In the genomic region with DNA sequence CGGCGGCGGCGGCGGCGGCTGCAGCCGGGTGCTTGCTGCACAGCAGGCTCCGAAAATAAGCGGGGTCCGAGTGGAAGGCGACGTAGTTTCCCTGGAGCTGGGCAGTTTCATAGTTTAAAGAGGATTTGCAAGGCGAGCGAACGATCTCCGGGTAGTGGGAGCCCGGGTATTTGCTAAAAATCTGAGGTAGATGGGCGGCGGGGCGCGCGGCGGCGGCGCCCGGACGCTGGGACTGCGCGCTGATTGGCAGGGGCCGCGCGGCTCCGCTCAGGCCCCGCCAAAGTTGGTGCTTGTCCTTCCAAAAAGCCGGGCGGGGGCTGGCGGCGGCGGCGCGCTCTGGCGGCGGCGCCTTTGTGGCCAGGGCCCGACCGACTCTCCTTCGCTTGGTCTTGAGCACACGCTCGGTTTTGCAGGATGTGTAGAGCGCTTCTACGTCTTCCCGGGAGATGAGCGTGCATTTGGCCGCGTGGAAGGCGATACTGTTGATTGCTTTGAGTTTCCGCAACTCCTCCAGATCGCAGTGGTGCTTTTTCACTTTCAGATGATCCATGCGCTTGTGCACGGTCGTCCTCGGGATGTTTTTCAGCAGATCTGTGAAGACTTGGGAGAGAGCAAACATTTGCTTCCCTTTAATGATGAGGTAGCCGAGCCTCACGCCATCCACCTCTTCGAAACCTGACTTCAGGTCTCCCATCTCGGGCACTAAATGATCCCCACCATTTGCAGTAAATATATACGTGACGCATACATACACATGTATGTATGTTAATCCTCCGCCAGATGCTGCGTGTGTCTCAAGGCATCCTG, we compare ENCODE assay signal across 9 mouse cellular contexts. TPM values are rescaled to one million over a fixed set of nuclear protein-coding genes. Genes with fewer than 3 reads are reported as not detected.
DNase-seq lines count a peak whose midpoint lies in the region; ATAC-seq and TF ChIP-seq lines count a peak whose summit lies in the region.
"Had no signal": no experiment of that assay in that cellular context is flagged by ENCODE, and none has a peak within 500 bp of the region (broad histone marks: within the 10 kb centered on the region; RNA-seq: fewer than 3 reads in every experiment).

No protein-coding gene starts in this region.

- no peaks in the 10 kb centered on the region for H3K9me3 ChIP-seq in forebrain, postnatal 0 days (ENCODE audit: low read length)
- H3K9me3 ChIP-seq in hindbrain, embryonic 13.5 days, result no peaks in the 10 kb centered on the region

- no peaks in the 10 kb centered on the region for H3K36me3 ChIP-seq in forebrain, postnatal 0 days (ENCODE audit: insufficient read depth)
- no peaks in the 10 kb centered on the region for H3K36me3 ChIP-seq in hindbrain, embryonic 13.5 days

- TF ChIP-seq CTCF in forebrain, postnatal 0 days (IDR thresholded peaks at IDR 0.05; ENCODE audit: low read depth), result no peak

- H3K4me1 ChIP-seq in forebrain, postnatal 0 days (ENCODE audit: insufficient read depth), result peaks cover 10% of the 10 kb centered on the region
- H3K4me1 ChIP-seq in hindbrain, embryonic 13.5 days (replicated peaks), result peaks cover 41% of the 10 kb centered on the region

- H3K27ac ChIP-seq in forebrain, postnatal 0 days (ENCODE audit: low read depth, low read length), result peak overlapping the region; percentile 96
- peak overlapping the region; percentile 100 for H3K27ac ChIP-seq in hindbrain, embryonic 13.5 days

- peak overlapping the region; percentile 83 for H3K4me2 ChIP-seq in forebrain, postnatal 0 days (ENCODE audit: low read depth)
- H3K4me2 ChIP-seq in hindbrain, embryonic 13.5 days, result peak overlapping the region; percentile 91

- under 1% methylated on average over 70 of the region's 70 CpGs for WGBS in forebrain, postnatal 0 days
- WGBS in hindbrain, embryonic 13.5 days, result under 1% methylated on average over 70 of the region's 70 CpGs

- H3K9ac ChIP-seq in forebrain, postnatal 0 days, result peak overlapping the region; percentile 97
- H3K9ac ChIP-seq in hindbrain, embryonic 13.5 days, result peak overlapping the region; percentile 100

- no peaks in the 10 kb centered on the region for H3K27me3 ChIP-seq in forebrain, postnatal 0 days (ENCODE audit: insufficient read depth, low read length)
- H3K27me3 ChIP-seq in hindbrain, embryonic 13.5 days, result no peaks in the 10 kb centered on the region

- ATAC-seq in forebrain, postnatal 0 days, result peak; percentile 83
- peak; percentile 53 for ATAC-seq in hindbrain, embryonic 13.5 days (ENCODE audit: low FRiP score)

- peak; percentile 72 for DNase-seq in MN1 (ENCODE audit: low spot score)
- peak; percentile 75 for DNase-seq in cerebellum, adult 8-10 months
- peak; percentile 85 for DNase-seq in forebrain, postnatal 0 days
- peak; percentile 48 for DNase-seq in left cerebral cortex, adult 11 months (ENCODE audit: low spot score)
- DNase-seq in lung, postnatal 36 days, result peak; percentile 80
- peak; percentile 77 to 81 for DNase-seq in right cerebral cortex, postnatal 10 days (ENCODE audit: low spot score in 2 of 2)
- DNase-seq in natural killer cell, adult 2 months (ENCODE audit: low spot score in 2 of 2), result no peak

- peak overlapping the region; percentile 77 for H3K4me3 ChIP-seq in forebrain, postnatal 0 days (ENCODE audit: low read depth, low read length)
- H3K4me3 ChIP-seq in hindbrain, embryonic 13.5 days, result peak overlapping the region; percentile 90

RNA-seq across cellular contexts. Expression of a gene that starts 1.0 kb away (rescaled TPM):
- total RNA-seq in forebrain, postnatal 0 days (2014; rRNA removed), result 11.4 and 12.6 TPM in 2 replicates
- 4.3 and 4.9 TPM in 2 replicates for polyA plus RNA-seq in forebrain, postnatal 0 days (2015; fragmentation: Nextera tagmentation; extraction: Ambion mirVana)
- polyA plus RNA-seq in hindbrain, embryonic 13.5 days (2015; fragmentation: Nextera tagmentation; extraction: Ambion mirVana), result 11.5 and 12.7 TPM in 2 replicates

RNA-seq across cellular contexts. Expression of a gene that starts 7.2 kb away (rescaled TPM):
- 27.3 and 31.3 TPM in 2 replicates for total RNA-seq in forebrain, postnatal 0 days (2014; rRNA removed)
- 15.9 and 27.4 TPM in 2 replicates for polyA plus RNA-seq in forebrain, postnatal 0 days (2015; fragmentation: Nextera tagmentation; extraction: Ambion mirVana)
- 60.3 and 61.4 TPM in 2 replicates for polyA plus RNA-seq in hindbrain, embryonic 13.5 days (2015; fragmentation: Nextera tagmentation; extraction: Ambion mirVana)

RNA-seq across cellular contexts. Expression of a gene that starts 10.3 kb away (rescaled TPM):
- total RNA-seq in forebrain, postnatal 0 days (2014; rRNA removed), result 2.6 and 3.5 TPM in 2 replicates
- 10.1 and 11.8 TPM in 2 replicates for polyA plus RNA-seq in forebrain, postnatal 0 days (2015; fragmentation: Nextera tagmentation; extraction: Ambion mirVana)
- polyA plus RNA-seq in hindbrain, embryonic 13.5 days (2015; fragmentation: Nextera tagmentation; extraction: Ambion mirVana), result 13.1 and 14.0 TPM in 2 replicates

RNA-seq across cellular contexts. Expression of a gene that starts 51.1 kb away (rescaled TPM):
- total RNA-seq in forebrain, postnatal 0 days (2014; rRNA removed), result not detected in 2 replicates
- polyA plus RNA-seq in forebrain, postnatal 0 days (2015; fragmentation: Nextera tagmentation; extraction: Ambion mirVana), result not detected in 2 replicates
- polyA plus RNA-seq in hindbrain, embryonic 13.5 days (2015; fragmentation: Nextera tagmentation; extraction: Ambion mirVana), result not detected in 2 replicates
- total RNA-seq: heart, adult 18-20 months had no signal

Comparison
In these comparisons a context has a peak if more than half of its experiments do, and no peak if none do; other contexts are left out.
1. DNase-seq: peak in MN1 (single experiment), cerebellum, adult 8-10 months (single experiment), forebrain, postnatal 0 days (single experiment), left cerebral cortex, adult 11 months (single experiment), lung, postnatal 36 days (single experiment) and right cerebral cortex, postnatal 10 days (2 of 2); none in natural killer cell, adult 2 months (0 of 2).